Mouse (Mus musculus) megakaryocyte, embryonic 14.5 days (primary cell): Measurements from ENCODE around the gene Susd3.

Source experiments
- FLI1 ChIP-seq: IDR thresholded peaks from 2 replicates; pipeline ENCODE4 v1.6.1; 2012; ENCODE audit warnings: low read length, inconsistent platforms, mixed read lengths
- GATA1 ChIP-seq: IDR thresholded peaks from 3 replicates; pipeline ENCODE4 v1.6.1; 2012; ENCODE audit warnings: mixed read lengths, low read length, inconsistent platforms, borderline replicate concordance

- TF ChIP-seq GATA1 (no peak), FLI1 (no peak)
Observed at GRCm38 (mm10) chr13:49283686-49284085, 35.2 kb upstream of the Susd3 start.
